Mouse (Mus musculus) ovary, adult 18-20 months (tissue): ENCODE results near the gene Il33.

Experiments
- DNase-seq: peaks from one replicate; pipeline ENCODE4 v3.0.0; 2022; ENCODE audit warnings: low spot score, mixed read lengths

Gene Il33

DNA sequence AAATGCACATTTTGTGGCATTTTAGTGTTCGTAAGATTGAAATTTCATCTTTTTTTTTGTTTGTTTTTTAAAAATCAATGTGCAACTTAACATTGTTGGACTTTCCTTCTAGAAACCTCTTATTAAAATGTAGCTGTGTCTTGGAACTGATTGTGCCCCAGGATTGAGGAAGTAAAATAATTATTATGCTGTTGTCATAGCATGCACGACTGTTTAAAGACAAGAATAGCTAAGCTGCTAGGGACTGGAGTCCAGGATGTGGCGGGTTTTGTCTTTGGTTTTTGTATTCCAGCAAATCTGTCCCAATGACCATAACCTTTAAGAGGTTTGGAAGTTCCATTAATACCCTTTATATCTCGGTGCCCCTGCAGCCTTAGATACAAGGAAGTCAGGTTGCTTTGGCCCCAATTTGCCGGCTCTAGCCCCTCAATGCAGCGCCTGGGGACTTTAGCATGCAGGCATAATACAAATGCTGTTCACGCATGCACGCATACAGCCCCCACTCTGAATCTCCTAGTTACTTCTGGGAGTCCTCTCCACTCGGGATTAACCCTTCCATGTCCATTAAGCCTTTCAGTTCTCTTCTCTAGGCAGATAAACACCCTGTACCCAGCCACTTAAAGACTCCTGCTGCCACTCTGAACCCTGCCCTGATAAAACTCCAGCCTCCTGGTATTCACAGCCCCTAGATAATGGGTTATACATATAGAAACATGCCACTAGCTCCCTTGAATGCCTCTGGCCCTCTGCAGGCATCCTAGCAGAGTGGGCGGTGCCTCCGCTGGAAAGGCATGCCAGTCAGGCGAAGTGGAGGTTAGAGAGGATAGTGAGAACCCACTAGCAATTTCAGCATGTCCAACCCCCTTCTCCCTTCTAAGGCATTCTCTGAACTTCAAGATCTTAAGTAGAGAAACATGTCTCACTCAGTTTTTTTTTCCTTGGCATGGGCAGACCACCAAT, 75.8 kb downstream of the Il33 start:
- DNase-seq = no peak

DNA sequence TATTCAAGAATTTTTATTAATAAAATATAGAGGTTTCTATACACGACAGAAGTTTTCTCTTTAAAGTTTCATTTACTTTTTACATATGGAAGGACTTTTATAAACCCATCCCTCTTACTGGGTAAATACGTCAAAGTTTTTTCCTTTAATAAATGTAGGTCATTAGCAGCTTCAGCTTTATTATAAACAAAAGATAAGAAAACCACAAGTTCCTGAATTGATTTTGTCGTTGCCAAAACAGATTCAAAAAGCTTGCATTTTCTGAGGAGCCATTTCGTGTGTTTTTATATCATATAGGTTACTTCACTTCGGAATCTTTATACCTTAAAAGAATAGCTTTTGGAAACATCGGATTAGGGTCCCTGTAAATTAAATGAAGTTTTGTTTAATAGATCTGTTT, 76.6 kb downstream of the Il33 start:
- no peak for DNase-seq

DNA sequence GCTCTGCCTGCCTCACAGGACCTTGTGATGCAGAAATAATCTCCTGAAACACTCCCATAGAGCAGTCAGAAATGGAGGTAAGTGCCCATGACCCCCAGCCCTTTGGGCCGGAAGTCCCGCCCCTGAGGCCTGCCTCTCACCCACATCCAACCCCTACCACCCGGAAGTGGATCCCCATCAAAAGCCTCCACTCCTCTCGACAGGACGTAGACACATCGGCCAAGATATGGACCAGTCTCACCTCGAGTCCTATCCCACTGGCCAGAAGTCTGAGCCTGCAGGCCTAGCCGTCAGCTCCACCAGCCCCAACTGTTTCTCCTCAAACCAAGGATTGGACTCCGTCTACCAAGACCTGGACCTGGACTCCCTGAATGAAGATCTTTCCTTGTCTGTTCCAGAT, 78.7 kb downstream of the Il33 start, which contains the start of gene Trpd52l3:
Trpd52l3 (plus strand) TSS at position 170 of the 400 bp plus-strand sequence.
- DNase-seq = no peak

DNA sequence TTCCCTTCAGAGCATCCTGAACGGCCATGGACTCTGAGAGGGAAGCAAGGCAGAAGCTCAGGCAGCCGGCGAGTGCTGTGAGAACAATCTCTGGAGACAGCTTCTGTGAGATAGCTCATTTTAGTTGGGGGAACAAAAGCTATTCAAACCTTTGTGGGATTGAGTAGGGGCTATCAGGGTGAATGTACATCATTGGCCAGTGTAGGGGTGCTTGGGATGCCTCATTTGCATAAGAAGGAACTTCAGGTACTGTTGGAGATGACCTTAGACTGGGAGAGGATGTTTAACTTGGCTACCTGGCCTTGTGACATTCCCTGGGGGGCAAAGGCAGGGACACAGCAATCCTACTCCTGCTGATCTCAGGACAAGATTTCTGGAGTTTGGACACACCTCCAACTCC, 81.5 kb downstream of the Il33 start:
- DNase-seq = no peak
